Mouse (Mus musculus): ENCODE measurements around the gene Tsc1. TPM values are rescaled to one million over a fixed set of nuclear protein-coding genes. Genes with fewer than 3 reads are reported as not detected.
A peak's percentile ranks its signal among the peaks of the same experiment; 100 is the strongest.

The Tsc1 gene
- total and polyA plus RNA-seq, 2 experiments from 2014 or later = 22.9 to 42.9 TPM

GRCm38 (mm10) chr2:28605789-28606541 is 35.1 kb upstream of the Tsc1 start:
- Histone ChIP-seq H3K36me3 (ENCODE audit: insufficient read depth, low read length) (peaks cover 8% of the 10 kb centered on the region; the same call in 1 of the 2 replicates), H3K9me3 (ENCODE audit: low read length) (no peaks in the 10 kb centered on the region), H3K4me1 (ENCODE audit: insufficient read depth, low read length) (no peaks in the 10 kb centered on the region), H3K4me3 (ENCODE audit: low read depth, low read length) (no peak overlapping the region), H3K27ac (ENCODE audit: low read depth, low read length) (no peak overlapping the region), H3K27me3 (ENCODE audit: insufficient read depth, low read length) (no peaks in the 10 kb centered on the region), H3K9ac (replicated peaks; ENCODE audit: low read length, poor library complexity, severe bottlenecking) (no peak overlapping the region), H3K4me2 (ENCODE audit: low read depth, low read length, poor library complexity, severe bottlenecking) (no peak overlapping the region)
- TF ChIP-seq CTCF (IDR thresholded peaks at IDR 0.05) = no peak
- WGBS = 58% methylated on average over 14 of the region's 14 CpGs
- peak; percentile 9 for DNase-seq (ENCODE audit: low spot score)
- no peak for ATAC-seq (ENCODE audit: low FRiP score)

- H3K4me2 ChIP-seq (ENCODE audit: low read depth, low read length, poor library complexity, severe bottlenecking) = no peak overlapping the region
- H3K9ac ChIP-seq (replicated peaks; ENCODE audit: low read length, poor library complexity, severe bottlenecking) = no peak overlapping the region
- H3K27ac ChIP-seq (ENCODE audit: low read depth, low read length) = no peak overlapping the region
- no peaks in the 10 kb centered on the region for H3K9me3 ChIP-seq (ENCODE audit: low read length)
- H3K36me3 ChIP-seq (ENCODE audit: insufficient read depth, low read length) = peaks cover 8% of the 10 kb centered on the region; the same call in 1 of the 2 replicates
- no peaks in the 10 kb centered on the region for H3K4me1 ChIP-seq (ENCODE audit: insufficient read depth, low read length)
- no peaks in the 10 kb centered on the region for H3K27me3 ChIP-seq (ENCODE audit: insufficient read depth, low read length)
- ATAC-seq (ENCODE audit: low FRiP score) = no peak
- H3K4me3 ChIP-seq (ENCODE audit: low read depth, low read length) = no peak overlapping the region
- TF ChIP-seq CTCF (IDR thresholded peaks at IDR 0.05) = peak; percentile 60
- 64% methylated on average over 8 of the region's 8 CpGs for WGBS
- DNase-seq (ENCODE audit: low spot score) = peak; percentile 43
Measured at GRCm38 (mm10) chr2:28606601-28607340, 34.3 kb upstream of the Tsc1 start.

- ATAC-seq (ENCODE audit: low FRiP score) = no peak
- 56% methylated on average over 10 of the region's 10 CpGs for WGBS
- H3K4me1 ChIP-seq (ENCODE audit: insufficient read depth, low read length) = no peaks in the 10 kb centered on the region
Measured at GRCm38 (mm10) chr2:28607341-28608165, 33.5 kb upstream of the Tsc1 start.

GRCm38 (mm10) chr2:28609851-28610250 is 31.2 kb upstream of the Tsc1 start:
- no peak overlapping the region for H3K4me3 ChIP-seq (ENCODE audit: low read depth, low read length)
- no peaks in the 10 kb centered on the region for H3K9me3 ChIP-seq (ENCODE audit: low read length)
- no peak for TF ChIP-seq CTCF (IDR thresholded peaks at IDR 0.05)
- ATAC-seq (ENCODE audit: low FRiP score) = no peak
- DNase-seq (ENCODE audit: low spot score) = no peak
- WGBS = 90% methylated on average over 10 of the region's 10 CpGs
- H3K27me3 ChIP-seq (ENCODE audit: insufficient read depth, low read length) = no peaks in the 10 kb centered on the region
- H3K36me3 ChIP-seq (ENCODE audit: insufficient read depth, low read length) = peaks cover 8% of the 10 kb centered on the region; the same call in 1 of the 2 replicates
- no peaks in the 10 kb centered on the region for H3K4me1 ChIP-seq (ENCODE audit: insufficient read depth, low read length)
- H3K9ac ChIP-seq (replicated peaks; ENCODE audit: low read length, poor library complexity, severe bottlenecking) = no peak overlapping the region
- H3K4me2 ChIP-seq (ENCODE audit: low read depth, low read length, poor library complexity, severe bottlenecking) = no peak overlapping the region
- H3K27ac ChIP-seq (ENCODE audit: low read depth, low read length) = no peak overlapping the region

More at GRCm38 (mm10) chr2:28607341-28608165, 33.5 kb upstream of the Tsc1 start:
- DNase-seq (ENCODE audit: low spot score) = no peak
- no peak for TF ChIP-seq CTCF (IDR thresholded peaks at IDR 0.05)
- no peak overlapping the region for H3K4me2 ChIP-seq (ENCODE audit: low read depth, low read length, poor library complexity, severe bottlenecking)
- no peak overlapping the region for H3K4me3 ChIP-seq (ENCODE audit: low read depth, low read length)
- H3K27ac ChIP-seq (ENCODE audit: low read depth, low read length) = no peak overlapping the region
- H3K9ac ChIP-seq (replicated peaks; ENCODE audit: low read length, poor library complexity, severe bottlenecking) = no peak overlapping the region
- H3K36me3 ChIP-seq (ENCODE audit: insufficient read depth, low read length) = peaks cover 8% of the 10 kb centered on the region; the same call in 1 of the 2 replicates
- no peaks in the 10 kb centered on the region for H3K9me3 ChIP-seq (ENCODE audit: low read length)
- H3K27me3 ChIP-seq (ENCODE audit: insufficient read depth, low read length) = no peaks in the 10 kb centered on the region

- DNase-seq (ENCODE audit: low spot score) = peak; percentile 36
- no peaks in the 10 kb centered on the region for H3K27me3 ChIP-seq (ENCODE audit: insufficient read depth, low read length)
- WGBS = 56% methylated on average over 12 of the region's 12 CpGs
Measured at GRCm38 (mm10) chr2:28610716-28611406, 30.2 kb upstream of the Tsc1 start.

More at GRCm38 (mm10) chr2:28610716-28611406, 30.2 kb upstream of the Tsc1 start:
- Histone ChIP-seq H3K27ac (ENCODE audit: low read depth, low read length) (no peak overlapping the region), H3K4me2 (ENCODE audit: low read depth, low read length, poor library complexity, severe bottlenecking) (no peak overlapping the region), H3K4me3 (ENCODE audit: low read depth, low read length) (no peak overlapping the region), H3K9me3 (ENCODE audit: low read length) (no peaks in the 10 kb centered on the region), H3K36me3 (ENCODE audit: insufficient read depth, low read length) (peaks cover 8% of the 10 kb centered on the region; the same call in 1 of the 2 replicates), H3K4me1 (ENCODE audit: insufficient read depth, low read length) (no peaks in the 10 kb centered on the region), H3K9ac (replicated peaks; ENCODE audit: low read length, poor library complexity, severe bottlenecking) (no peak overlapping the region)
- no peak for ATAC-seq (ENCODE audit: low FRiP score)
- no peak for TF ChIP-seq CTCF (IDR thresholded peaks at IDR 0.05)

Data from midbrain, postnatal 0 days (tissue).